Mouse (Mus musculus) heart, adult 2 months (tissue): ENCODE data around the gene Tom1l2. TPM values are rescaled to one million over a fixed set of nuclear protein-coding genes. Genes with fewer than 3 reads are reported as not detected.
A peak's percentile ranks its signal among the peaks of the same experiment; 100 is the strongest.

ENCODE experiments used
- DNase-seq, 2 experiments: peaks; one replicate each; pipeline ENCODE4 v3.0.0; 2021
- H3K27ac ChIP-seq: fragments of 200-600 bp; 2 replicates; pipeline ENCODE4 v1.8.1; 2022
- H3K27me3 ChIP-seq: fragments of 200-500 bp; 2 replicates; pipeline ENCODE4 v1.6.1; 2012; ENCODE audit warnings: mild to moderate bottlenecking, low read length, inconsistent platforms, mixed read lengths; ENCODE audit not compliant: control insufficient read depth, insufficient read depth
- H3K36me3 ChIP-seq: fragments of 200-500 bp; 2 replicates; pipeline ENCODE4 v1.6.1; 2012; ENCODE audit warnings: low read length, inconsistent platforms; ENCODE audit not compliant: control insufficient read depth, insufficient read depth
- H3K4me1 ChIP-seq: fragments of 200-500 bp; 2 replicates; pipeline ENCODE4 v1.6.1; 2011; ENCODE audit warnings: low read length; ENCODE audit not compliant: control insufficient read depth, insufficient read depth
- H3K4me3 ChIP-seq: fragments of 200-600 bp; 2 replicates; pipeline ENCODE4 v1.8.1; 2022
- H3K79me2 ChIP-seq: fragments of 200-500 bp; replicated peaks from 2 replicates; pipeline ENCODE4 v1.6.1; 2012; ENCODE audit warnings: mild to moderate bottlenecking, inconsistent platforms, low read length, moderate library complexity, mixed read lengths; ENCODE audit not compliant: control insufficient read depth, insufficient read depth
- H3K9ac ChIP-seq: fragments of 200-500 bp; 2 replicates; pipeline ENCODE4 v1.6.1; 2012; ENCODE audit warnings: low read depth, mild to moderate bottlenecking, control low read depth, inconsistent platforms, low read length, mixed read lengths
- CTCF ChIP-seq: fragments of 200-600 bp; IDR thresholded peaks from 2 replicates; pipeline ENCODE4 v1.8.1; 2022; ENCODE audit warnings: antibody characterized with exemption, mild to moderate bottlenecking, moderate library complexity
- EP300 ChIP-seq: fragments of 200-500 bp; IDR thresholded peaks from 2 replicates; pipeline ENCODE4 v1.6.1; 2011; ENCODE audit warnings: low read depth, low read length, control low read depth; ENCODE audit not compliant: insufficient read depth
- POLR2A ChIP-seq: fragments of 200-500 bp; IDR thresholded peaks from 2 replicates; pipeline ENCODE4 v1.6.1; 2011; ENCODE audit warnings: mild to moderate bottlenecking, low read depth, low read length, control low read depth; ENCODE audit not compliant: insufficient read depth
- WGBS: fragments of 180-500 bp; shearing (Covaris S2); methylation state at CpG from one replicate; pipeline ENCODE4 v1.1.7; 2018; 5-methylcytosine and 5-hydroxymethylcytosine counted together
- intact Hi-C: fragments of 180-260 bp; cut with DNase I; formaldehyde crosslinking; loops from one replicate; pipeline ENCODE4 v1.15.1; 2025
- polyA plus RNA-seq: library from polyadenylated mRNA; depleted of rRNA; stranded (reverse); fragments of >200 nt; gene quantifications from 2 replicates; pipeline ENCODE4 v1.2.3, GENCODE M21; 2012
- total RNA-seq, 2 experiments: library from RNA; stranded (reverse); gene quantifications; 2 replicates each; pipeline ENCODE4 v1.2.3; 2021

Tom1l2 gene
- total and polyA plus RNA-seq, 3 experiments: 102 to 123 (median 113) TPM

DNA sequence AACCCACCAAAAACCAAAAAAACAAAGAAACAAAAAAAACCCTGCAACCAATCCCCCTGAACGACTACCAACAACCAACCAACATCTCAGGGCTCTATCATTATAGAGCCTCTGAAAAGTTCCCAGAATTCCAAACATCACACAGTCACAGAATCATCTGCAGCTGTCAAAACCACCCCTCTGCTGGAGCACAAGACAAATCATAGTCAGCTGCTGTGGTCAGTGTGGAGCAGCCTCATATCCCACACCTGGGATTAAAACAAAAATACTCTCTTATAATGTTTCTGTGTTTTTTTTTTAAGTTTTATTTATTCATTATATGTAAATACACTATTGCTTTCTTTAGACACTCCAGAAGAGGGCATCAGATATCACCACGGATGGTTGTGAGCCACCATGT lies 102.8 kb downstream of the Tom1l2 start:
- intact Hi-C loops: loop anchor here (2.0 kb wide), 1 partner anchor 43 kb away; no protein-coding TSS in a partner anchor

DNA sequence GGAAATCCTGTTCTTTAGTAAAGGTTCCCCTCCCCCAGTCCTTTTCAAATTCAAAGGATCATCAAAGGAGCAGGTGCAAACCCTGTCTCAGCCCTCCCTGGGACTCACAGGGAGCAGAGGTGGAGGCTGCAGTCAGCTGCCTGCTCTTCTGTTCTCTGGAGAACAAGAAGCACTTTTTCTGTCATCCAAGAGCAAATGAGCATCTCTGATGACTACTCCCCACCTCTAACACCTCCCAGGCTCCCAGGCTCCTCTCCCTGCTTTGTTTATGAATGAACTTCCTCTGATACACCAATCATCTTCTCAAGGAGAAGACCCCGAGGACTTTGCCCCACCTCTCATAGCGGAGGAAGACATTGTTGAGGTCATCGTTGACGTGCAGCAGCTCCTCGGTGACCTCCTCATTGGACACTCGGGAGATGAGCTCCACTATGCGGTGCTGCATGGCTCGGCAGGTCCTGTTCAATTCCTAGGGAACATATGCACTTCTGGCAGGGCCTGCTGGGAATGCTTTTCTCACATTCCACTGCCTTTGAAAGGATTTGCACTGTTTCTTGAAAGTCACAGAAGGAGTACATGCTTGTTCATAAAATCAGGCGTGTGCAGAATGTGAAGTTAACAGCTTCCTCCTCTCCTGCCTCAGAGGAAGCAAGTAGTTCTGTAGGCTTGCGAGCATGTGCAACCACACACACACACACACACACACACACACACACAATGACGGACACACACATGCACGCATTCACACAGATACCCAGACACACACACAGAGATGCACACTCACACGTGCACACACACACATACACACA lies 103.9 kb downstream of the Tom1l2 start:
- H3K79me2 ChIP-seq: no peaks in the 10 kb centered on the region
- intact Hi-C loops: no loop called here
- no peak for DNase-seq
- TF ChIP-seq EP300: no peak
- TF ChIP-seq CTCF: no peak
- TF ChIP-seq POLR2A: no peak
- WGBS: 55% methylated on average over 13 of the region's 13 CpGs
- no peak overlapping the region for H3K4me3 ChIP-seq
- peaks cover 8% of the 10 kb centered on the region for H3K4me1 ChIP-seq
- H3K36me3 ChIP-seq: 0 out of 2 replicates have a peak, but pooled peaks cover 2% of the 10 kb centered on the region
- H3K9ac ChIP-seq: no peak overlapping the region
- no peaks in the 10 kb centered on the region for H3K27me3 ChIP-seq
- no peak overlapping the region for H3K27ac ChIP-seq

More for the DNA sequence above, 102.8 kb downstream of the Tom1l2 start:
- WGBS: 94% methylated on average over 2 of the region's 2 CpGs
- no peak for DNase-seq
- H3K4me3 ChIP-seq: no peak overlapping the region
- TF ChIP-seq POLR2A: no peak
- no peak for TF ChIP-seq EP300
- TF ChIP-seq CTCF: no peak
- no peak overlapping the region for H3K9ac ChIP-seq
- H3K27me3 ChIP-seq: no peaks in the 10 kb centered on the region
- H3K27ac ChIP-seq: no peak overlapping the region
- H3K79me2 ChIP-seq: no peaks in the 10 kb centered on the region
- H3K4me1 ChIP-seq: peaks cover 9% of the 10 kb centered on the region
- peaks cover 1% of the 10 kb centered on the region; the same call in 1 of the 2 replicates for H3K36me3 ChIP-seq

DNA sequence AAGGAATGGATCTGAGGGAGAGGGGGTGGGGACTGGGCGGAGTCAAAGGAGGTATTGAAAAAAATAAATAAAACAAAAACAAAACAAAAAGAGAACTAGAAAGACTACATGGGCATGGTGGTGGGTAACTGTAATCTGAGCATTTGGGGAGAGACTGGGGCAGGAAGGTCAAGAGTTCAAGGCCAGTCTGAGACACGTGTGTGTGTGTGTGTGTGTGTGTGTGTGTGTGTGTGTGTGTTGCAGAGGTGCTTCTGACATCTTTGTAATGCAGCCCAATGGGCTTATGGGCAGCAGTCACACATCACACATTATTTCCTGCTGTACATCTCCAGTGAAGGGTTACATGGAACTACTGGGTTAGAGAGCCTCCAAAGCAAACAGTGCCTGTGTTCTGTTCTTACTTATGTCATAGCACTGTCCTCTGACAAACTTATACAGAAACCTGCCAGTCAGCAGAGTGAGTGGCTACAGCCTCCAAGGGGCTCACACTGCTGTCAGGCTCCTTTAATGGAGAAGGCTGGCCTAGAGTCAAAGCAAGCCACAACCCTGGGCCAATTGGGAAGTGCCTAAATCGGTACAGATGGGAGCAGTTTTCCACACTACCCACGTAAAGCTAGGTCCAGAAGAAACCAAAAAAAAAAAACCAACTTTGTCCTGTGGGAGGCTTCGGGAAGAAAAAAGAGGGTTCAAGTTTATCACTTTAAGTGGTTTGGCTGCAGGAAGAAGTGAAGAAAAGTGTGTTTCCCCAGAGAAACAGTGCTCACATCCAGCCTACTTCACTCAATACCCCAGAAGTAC lies 104.8 kb downstream of the Tom1l2 start:
- Histone ChIP-seq H3K4me1 (peaks cover 5% of the 10 kb centered on the region), H3K27ac (no peak overlapping the region; the same call in 1 of the 2 replicates), H3K79me2 (no peaks in the 10 kb centered on the region), H3K4me3 (no peak overlapping the region), H3K27me3 (no peaks in the 10 kb centered on the region), H3K9ac (no peak overlapping the region), H3K36me3 (0 out of 2 replicates have a peak, but pooled peaks cover 2% of the 10 kb centered on the region)
- intact Hi-C loops: no loop called here
- DNase-seq: no peak
- TF ChIP-seq CTCF (no peak), POLR2A (no peak), EP300 (no peak)
- WGBS: 35% methylated on average over 5 of the region's 5 CpGs

DNA sequence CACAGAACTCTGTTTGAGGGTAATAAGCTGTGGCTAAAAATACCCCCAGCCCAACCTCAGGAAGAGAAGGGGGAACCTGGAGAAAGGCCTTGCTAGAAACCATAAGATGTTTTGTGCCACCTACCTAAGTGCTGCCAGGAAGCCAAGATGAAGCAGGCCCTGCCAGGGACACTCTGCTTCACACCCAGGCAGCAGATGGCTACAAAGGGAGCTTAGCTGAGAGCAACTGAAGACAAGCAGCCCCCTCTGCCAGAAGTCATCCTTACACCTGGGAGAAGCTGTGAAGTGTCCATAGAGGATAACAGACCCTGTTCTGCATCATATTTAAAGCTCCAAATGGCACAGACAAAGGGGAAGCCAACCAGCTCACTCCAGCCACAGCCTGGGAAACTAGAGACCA lies 106.6 kb downstream of the Tom1l2 start:
- H3K27me3 ChIP-seq: no peaks in the 10 kb centered on the region
- no peaks in the 10 kb centered on the region for H3K79me2 ChIP-seq
- DNase-seq: no peak
- H3K4me3 ChIP-seq: no peak overlapping the region
- intact Hi-C loops: no loop called here
- H3K4me1 ChIP-seq: peaks cover 5% of the 10 kb centered on the region
- H3K9ac ChIP-seq: no peak overlapping the region
- TF ChIP-seq POLR2A (no peak), CTCF (no peak), EP300 (no peak)
- 0 out of 2 replicates have a peak, but pooled peaks cover 2% of the 10 kb centered on the region for H3K36me3 ChIP-seq
- H3K27ac ChIP-seq: no peak overlapping the region; the same call in 1 of the 2 replicates

DNA sequence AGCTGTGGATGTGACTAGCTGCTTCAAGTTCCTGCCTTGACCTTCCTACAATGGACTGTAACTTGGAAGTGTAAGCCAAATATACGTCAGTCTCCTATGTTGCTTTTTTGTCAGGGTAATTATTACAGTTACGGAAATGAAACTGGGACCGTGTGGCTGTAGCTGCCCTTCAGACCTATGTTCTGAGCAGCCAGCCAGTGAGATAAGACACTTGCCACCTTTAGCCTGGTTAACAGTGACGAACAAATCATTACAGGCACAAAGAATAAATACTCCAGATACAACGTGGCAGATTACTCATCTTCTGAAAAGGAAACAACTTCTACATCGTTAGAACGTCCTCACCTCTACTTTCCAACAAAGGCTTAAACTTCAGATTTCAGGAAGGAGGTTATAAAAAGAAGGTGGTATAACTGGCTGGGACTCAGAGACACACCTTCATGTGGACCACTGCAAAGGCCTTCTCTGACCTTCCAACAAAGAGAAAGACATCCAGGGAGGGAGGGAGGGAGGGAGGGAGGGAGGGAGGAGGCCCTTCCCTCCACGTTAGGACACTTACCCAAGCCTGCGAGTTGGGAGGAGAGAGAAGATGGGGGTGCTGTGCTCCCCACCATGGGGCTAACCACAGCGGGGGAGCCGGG lies 108.1 kb downstream of the Tom1l2 start:
- 61% methylated on average over 11 of the region's 11 CpGs for WGBS
- Histone ChIP-seq H3K4me1 (peaks cover 5% of the 10 kb centered on the region), H3K9ac (no peak overlapping the region), H3K4me3 (no peak overlapping the region), H3K27me3 (no peaks in the 10 kb centered on the region), H3K79me2 (no peaks in the 10 kb centered on the region), H3K27ac (peak overlapping the region; percentile 78), H3K36me3 (0 out of 2 replicates have a peak, but pooled peaks cover 2% of the 10 kb centered on the region)
- no peak for DNase-seq
- intact Hi-C loops: no loop called here
- TF ChIP-seq CTCF: no peak
- no peak for TF ChIP-seq POLR2A
- no peak for TF ChIP-seq EP300
